Mouse (Mus musculus): ENCODE measurements around the gene Defb42.

- TF ChIP-seq CTCF (IDR thresholded peaks at IDR 0.05; ENCODE audit: low read depth, low read length) (no peak), EP300 (IDR thresholded peaks at IDR 0.05; ENCODE audit: insufficient read depth, low read depth, low read length) (no peak), POLR2A (IDR thresholded peaks at IDR 0.05; ENCODE audit: insufficient read depth, low read length) (no peak)
Measured at GRCm38 (mm10) chr14:63062184-63062583, 15.4 kb downstream of the Defb42 start.
